Mouse (Mus musculus): ENCODE results near the gene Ptpn13. TPM values are rescaled to one million over a fixed set of nuclear protein-coding genes. Genes with fewer than 3 reads are reported as not detected.

Gene Ptpn13
- total RNA-seq (2021) = 10 to 100 TPM in 1 of 2 experiments, 1 to 10 TPM in 1; 9.3 to 10.5 TPM

DNA sequence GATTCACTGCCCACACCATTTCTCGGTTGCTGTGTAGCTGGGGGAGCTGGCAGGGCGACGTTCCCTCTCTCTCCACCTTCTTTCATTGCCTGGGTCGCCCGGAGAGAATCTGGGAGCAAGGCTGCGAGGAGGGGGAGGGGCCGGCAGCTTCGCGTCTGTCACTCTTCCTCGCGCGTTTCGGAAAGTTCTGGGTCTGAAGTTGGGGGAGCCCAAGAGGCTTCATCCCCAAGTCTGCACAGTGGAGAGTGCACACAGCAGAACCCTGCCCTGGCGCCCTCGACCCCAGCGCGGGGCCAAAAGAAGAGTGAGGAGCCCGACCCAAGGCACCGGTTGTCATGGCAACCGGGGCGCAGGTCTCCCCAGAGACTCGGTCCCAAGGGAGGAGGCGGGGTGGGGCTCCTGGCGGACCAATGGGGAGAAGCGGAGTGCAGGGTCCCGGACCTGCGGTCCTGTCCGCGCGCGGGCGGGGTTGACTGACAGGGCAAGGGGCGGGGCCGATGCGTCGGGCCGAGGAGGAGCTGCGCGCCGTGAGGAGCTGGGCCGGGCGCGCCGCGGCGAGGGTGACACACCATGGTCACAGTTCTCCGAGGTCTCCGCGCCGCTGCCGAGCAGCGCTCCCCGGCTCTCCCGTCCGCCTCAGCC, at the start of gene Ptpn13:
Ptpn13 (plus strand) TSS at position 515 of the 642 bp plus-strand sequence.
- intact Hi-C loops (cut with DNase I) = no loop called here
- peak; percentile 82 to 90 for DNase-seq (ENCODE audit: low spot score in 2 of 2)

- intact Hi-C loops (cut with DNase I) = no loop called here
- DNase-seq (ENCODE audit: low spot score in 2 of 2) = no peak
Observed at GRCm38 (mm10) chr5:103375226-103375625, 49.8 kb upstream of the Ptpn13 start.

DNA sequence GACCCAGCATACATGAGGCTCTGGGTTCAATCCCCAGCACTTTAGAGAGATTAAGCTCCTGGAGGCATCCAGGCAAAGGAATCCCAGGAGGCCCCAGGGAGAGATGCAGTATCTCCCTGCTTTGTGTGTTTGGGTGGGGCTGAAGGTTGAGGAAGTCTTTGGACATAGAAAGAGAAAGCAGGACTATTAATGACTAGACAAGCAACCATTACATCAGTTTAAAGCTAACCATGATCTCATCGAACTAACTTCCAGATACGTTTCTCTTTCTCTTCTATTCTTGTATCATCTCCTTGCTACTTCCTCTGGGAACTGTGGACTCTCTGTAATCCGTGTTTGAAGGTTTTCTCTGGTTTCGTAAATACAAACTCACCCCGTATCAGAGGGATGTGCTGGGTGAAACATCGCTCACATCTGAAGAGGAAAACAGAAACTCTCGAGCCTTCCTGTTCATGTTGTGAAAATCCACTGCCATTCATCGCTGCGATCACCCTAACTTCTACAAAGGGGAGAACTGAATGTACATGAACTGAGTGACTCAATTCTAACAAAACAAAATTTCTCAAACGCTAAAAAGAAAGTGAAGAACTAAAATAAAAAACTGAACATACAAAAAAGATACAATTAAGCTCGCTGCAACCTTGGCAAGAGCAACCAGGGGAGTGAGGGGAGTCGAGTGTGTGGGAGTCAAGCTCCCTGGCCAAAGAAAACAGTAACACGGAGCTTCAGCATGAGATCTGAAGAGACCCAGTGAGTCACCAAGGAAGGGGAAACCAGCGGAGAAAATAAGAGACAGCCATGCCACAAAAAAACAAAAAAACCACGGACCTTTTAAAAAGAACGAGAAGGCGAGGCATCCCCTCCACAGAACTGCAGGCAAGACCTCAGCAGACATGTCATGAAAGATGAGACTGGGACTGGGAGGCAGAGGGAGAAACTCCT, 48.4 kb upstream of the Ptpn13 start:
- DNase-seq (ENCODE audit: low spot score in 2 of 2) = no peak
- intact Hi-C loops (cut with DNase I) = no loop called here

GRCm38 (mm10) chr5:103377493-103378130, 47.4 kb upstream of the Ptpn13 start:
- intact Hi-C loops (cut with DNase I) = no loop called here
- DNase-seq (ENCODE audit: low spot score in 2 of 2) = no peak

DNA sequence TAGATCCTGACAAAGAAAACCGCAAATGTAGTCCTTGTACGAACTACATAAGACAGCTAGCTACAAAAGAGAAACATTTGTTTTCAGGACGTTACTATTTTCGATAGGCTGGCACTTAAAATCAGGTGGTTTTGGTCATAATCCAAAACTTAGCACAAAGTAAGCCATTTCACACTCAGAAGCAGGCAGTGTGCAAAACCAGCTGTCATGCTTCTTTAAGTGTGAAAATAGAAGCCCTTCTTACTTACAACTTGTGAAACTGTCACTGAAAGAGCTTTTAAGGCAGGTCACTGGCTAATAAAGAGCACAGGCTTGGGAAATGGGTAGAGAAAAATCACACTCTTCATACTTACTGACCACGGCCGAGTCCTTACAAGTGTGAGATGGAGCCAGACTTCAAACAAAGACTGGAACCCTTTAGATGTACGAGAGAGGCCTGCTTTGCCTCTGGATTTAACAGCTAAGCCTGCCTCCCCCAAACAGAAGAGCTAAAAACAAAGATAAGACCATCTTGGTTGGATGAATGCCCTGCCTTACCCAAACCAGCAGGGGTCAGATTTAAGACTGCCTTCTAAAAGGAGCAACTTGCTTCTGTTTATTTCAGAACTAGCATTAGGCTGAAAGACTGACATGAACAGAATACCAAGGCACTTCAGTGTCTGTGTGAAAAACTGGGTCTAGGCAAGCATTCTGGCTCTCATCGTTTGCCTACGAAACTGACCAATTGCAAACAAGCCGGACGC, 44.0 kb upstream of the Ptpn13 start:
- DNase-seq (ENCODE audit: low spot score in 2 of 2) = no peak
- intact Hi-C loops (cut with DNase I) = no loop called here

DNA sequence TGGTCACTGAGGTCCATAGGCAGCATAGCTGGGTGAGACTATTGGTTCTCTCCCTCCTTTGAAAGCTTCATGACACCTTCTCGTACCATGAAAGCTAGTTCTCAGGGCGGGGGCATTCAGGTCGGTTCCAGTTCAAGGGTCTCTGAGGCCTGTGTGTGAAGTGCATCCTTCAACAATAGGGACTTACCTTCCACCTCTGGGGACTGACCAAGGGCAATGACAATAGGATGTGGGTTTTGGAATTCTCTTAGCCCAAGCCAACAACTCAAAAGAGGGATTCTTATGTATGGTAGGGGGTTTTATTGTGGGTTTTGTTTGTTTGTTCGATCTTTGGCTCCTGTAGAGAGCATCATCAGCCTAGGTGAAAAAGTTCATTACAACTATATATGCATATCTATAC, 42.0 kb upstream of the Ptpn13 start:
- intact Hi-C loops (cut with DNase I) = no loop called here
- DNase-seq (ENCODE audit: low spot score in 2 of 2) = no peak

DNA sequence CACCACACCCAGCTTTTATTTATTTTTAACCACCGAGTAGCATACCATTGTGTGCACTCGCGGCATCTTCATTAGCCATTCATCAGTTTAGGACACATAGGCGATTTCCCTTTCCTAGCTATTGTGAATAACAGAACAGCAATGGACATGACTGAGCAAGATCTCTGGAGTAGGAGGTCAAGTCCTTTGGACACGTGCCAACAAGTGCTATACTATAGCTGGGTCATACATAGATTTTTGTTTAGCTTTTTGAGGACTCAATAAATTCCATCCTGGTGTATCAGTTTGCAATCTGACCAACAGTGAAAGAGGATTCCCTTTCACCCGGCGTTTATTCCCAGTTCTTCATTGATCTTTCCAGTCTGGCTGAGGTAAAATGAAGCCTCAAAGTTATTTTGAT, 41.0 kb upstream of the Ptpn13 start:
- intact Hi-C loops (cut with DNase I) = no loop called here
- no peak for DNase-seq (ENCODE audit: low spot score in 2 of 2)

- intact Hi-C loops (cut with DNase I) = no loop called here
- DNase-seq (ENCODE audit: low spot score in 2 of 2) = no peak
Observed at GRCm38 (mm10) chr5:103387540-103388026, 37.4 kb upstream of the Ptpn13 start.

GRCm38 (mm10) chr5:103389415-103389814, 35.6 kb upstream of the Ptpn13 start:
- intact Hi-C loops (cut with DNase I) = no loop called here
- DNase-seq (ENCODE audit: low spot score in 2 of 2) = no peak

DNA sequence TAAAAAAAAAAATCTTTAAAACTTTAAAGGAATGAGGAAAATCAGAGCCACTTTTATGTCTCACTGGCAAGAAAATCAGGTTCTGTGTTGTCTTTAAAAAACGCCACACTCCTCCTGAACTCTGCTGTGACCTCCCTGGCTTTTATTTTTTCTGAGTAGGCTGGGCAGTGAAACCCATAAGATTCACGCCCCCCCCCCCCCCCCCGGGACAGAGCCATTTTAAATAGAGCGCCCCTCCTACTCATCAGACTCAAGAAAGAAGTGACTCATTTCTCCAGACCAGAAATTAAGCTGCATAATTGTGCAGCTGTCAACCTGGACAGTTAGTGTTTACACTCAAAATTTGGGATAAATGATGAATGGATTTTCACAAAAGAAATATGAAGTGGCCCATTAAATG, 31.8 kb upstream of the Ptpn13 start:
- DNase-seq (ENCODE audit: low spot score in 2 of 2) = no peak
- intact Hi-C loops (cut with DNase I) = no loop called here

DNA sequence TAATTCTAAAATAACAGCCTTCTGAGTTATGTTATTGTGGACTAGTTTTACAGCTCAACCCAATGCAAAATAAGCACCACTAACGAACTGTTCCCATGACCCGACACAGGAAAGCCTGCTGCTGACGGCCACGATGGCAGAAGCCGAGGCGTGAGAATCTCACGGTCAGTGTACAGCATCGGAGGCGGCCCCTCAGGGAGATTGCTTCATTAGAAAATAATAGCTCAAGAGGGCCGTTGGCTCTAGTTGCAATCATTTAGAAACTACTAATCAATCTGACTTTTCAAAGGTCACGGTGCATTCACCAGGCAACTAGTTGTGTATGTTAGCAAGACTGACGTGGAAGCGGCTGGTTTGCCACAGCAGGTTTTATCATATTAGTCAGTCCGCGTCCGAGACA, 31.2 kb upstream of the Ptpn13 start:
- no peak for DNase-seq (ENCODE audit: low spot score in 2 of 2)
- intact Hi-C loops (cut with DNase I) = no loop called here

DNA sequence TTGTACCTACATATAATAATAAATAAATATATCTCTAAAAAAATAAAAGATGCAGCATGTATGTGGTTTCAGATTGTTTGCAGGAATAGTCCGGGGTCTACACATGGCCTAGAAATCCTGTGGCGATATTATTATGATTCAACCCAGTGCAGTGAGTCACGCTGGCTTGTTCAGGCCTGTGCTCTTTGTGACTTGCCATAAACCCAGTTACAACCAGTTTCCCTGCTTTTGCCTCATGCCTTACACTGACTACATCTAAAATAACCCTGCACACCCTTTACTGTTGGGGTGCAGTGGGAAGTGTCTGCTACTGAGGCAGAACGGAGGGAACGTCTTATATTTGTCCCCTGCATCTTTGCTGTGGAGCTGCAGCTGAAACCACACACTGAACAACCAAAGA, 29.3 kb upstream of the Ptpn13 start:
- intact Hi-C loops (cut with DNase I) = no loop called here
- no peak for DNase-seq (ENCODE audit: low spot score in 2 of 2)

GRCm38 (mm10) chr5:103397429-103397828, 27.6 kb upstream of the Ptpn13 start:
- DNase-seq (ENCODE audit: low spot score in 2 of 2) = no peak
- intact Hi-C loops (cut with DNase I) = no loop called here

DNA sequence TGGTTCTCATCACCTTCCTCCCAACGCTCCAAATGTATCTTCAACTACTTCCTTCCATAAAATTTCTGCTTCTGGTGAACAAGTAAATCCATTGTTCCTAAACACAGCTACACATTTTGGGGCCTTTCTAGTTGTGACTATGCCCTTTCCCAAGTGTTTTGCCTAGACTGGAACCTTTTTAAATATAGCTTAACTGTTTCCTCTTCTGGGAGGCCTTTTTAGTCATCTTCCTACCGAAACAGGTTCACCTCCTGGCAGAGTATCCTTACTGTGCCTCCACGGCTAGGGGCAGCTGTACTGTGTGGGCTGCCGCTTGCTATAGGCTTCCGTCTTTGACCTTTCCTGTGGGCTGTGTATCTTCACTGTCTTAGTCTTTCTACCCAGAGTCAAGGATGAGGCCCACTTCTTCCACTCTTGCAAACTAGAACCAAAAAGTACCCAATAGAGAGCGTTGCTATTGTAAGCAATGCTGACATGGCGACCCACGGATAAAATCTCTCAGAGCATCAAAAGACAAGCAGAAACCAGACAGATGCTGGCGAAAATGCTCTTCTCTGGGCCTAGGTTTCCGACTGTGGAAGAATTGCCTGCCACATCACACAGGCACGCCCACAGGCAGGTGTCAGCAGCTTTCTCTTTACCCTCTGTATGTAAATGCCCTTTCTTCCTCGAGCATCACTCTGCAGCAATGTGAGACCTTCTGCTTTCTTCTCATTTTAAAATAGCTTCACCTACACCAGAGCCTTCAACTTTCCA, 20.6 kb upstream of the Ptpn13 start:
- no peak for DNase-seq (ENCODE audit: low spot score in 2 of 2)
- intact Hi-C loops (cut with DNase I) = no loop called here

- peak in 1 of 2 experiments; percentile 35 for DNase-seq (ENCODE audit: low spot score in 2 of 2)
- intact Hi-C loops (cut with DNase I) = no loop called here
Observed at GRCm38 (mm10) chr5:103405921-103406320, 19.1 kb upstream of the Ptpn13 start.

DNA sequence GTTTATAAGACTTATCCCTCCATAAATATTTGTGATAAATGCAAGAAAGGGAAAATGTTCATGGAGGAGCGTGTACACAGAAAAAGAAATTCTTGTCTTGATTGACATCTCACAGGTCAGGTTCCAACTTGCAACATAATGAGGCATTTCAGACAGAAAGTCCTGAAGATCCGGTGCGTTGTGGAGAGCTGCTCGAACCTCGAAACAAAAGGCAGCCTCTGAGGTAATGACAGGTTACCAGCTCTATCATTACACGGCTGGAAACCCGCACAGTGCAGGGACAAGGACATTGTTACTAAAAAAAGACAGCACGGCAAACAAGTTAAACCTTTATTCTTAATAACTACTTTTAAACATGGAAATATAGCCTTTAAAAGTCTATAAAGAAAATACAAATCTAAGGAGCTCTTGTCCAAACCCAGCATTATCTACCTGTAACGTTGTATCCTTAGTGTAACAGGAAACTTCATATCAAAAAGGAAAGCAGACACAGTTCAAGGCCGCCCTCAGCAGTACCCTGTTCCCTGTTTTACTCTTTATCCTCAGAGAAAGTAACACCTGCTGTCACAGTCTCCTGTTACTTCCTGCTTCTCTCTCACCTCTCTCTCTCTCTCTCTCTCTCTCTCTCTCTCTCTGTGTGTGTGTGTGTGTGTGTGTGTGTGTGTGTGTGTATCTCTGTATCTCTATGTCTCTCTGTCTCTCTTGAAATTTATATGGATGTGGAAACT, 12.8 kb upstream of the Ptpn13 start:
- no peak for DNase-seq (ENCODE audit: low spot score in 2 of 2)
- intact Hi-C loops (cut with DNase I) = no loop called here

DNA sequence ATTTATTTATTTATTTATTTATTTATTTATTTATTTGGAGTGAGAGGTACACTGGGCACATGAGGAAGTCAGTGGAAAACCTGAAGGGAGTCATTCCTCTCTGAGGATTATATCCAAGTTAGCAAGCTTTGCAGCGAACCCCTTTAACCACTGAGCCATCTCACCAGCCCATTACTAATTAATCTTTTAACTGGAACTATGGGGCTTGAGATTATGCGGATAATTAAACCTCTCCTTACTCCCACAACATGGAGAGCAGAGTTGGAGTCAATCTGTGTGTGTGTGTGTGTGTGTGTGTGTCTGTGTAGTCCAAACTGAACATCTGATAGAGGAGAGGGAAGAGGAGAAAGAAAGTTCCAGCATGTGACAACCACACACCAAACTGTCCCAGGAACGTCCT, 10.4 kb upstream of the Ptpn13 start:
- DNase-seq (ENCODE audit: low spot score in 2 of 2) = no peak
- intact Hi-C loops (cut with DNase I) = no loop called here

DNA sequence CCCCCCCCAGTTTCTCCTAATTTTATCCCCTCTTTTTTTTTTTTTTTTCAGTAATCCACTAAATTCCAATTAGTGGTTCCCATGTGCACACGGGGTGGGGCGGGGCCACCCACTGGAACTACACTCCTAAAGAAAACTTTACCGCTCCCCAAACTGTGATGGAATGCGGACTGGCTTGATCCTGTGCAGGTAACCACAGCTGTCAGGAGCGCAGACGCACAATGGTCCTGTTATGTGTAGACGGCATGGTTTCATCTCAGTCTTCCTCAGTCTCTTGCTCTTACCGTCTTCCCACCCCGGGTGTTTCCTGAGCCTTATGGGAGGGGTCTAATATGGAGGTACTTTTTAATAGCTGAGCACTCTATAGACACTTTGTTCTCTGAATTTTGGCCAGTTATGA, 7.0 kb upstream of the Ptpn13 start:
- DNase-seq (ENCODE audit: low spot score in 2 of 2) = no peak
- intact Hi-C loops (cut with DNase I) = no loop called here

Measured in left cerebral cortex, postnatal 25 days (tissue).